Mouse (Mus musculus): ENCODE results near the gene Mark3. TPM values are rescaled to one million over a fixed set of nuclear protein-coding genes. Genes with fewer than 3 reads are reported as not detected.

Gene Mark3
- polyA plus RNA-seq, 1 experiment from 2014 or later, result 75.6 TPM

- peaks cover 37% of the 10 kb centered on the region for H3K36me3 ChIP-seq
Measured at GRCm38 (mm10) chr12:111680661-111681060, 106.3 kb downstream of the Mark3 start.

GRCm38 (mm10) chr12:111681305-111681704, 107.0 kb downstream of the Mark3 start:
- Histone ChIP-seq H3K4me3 (no peak overlapping the region), H3K9ac (replicated peaks) (no peak overlapping the region), H3K36me3 (peaks cover 37% of the 10 kb centered on the region), H3K27ac (replicated peaks) (no peak overlapping the region), H3K9me3 (no peaks in the 10 kb centered on the region), H3K4me2 (replicated peaks) (no peak overlapping the region), H3K27me3 (no peaks in the 10 kb centered on the region), H3K4me1 (peaks cover 21% of the 10 kb centered on the region)
- ATAC-seq (ENCODE audit: low FRiP score, low read depth), result no peak
- 82% methylated on average over 8 of the region's 8 CpGs for WGBS

More at GRCm38 (mm10) chr12:111680661-111681060, 106.3 kb downstream of the Mark3 start:
- Histone ChIP-seq H3K9me3 (no peaks in the 10 kb centered on the region), H3K4me1 (peaks cover 21% of the 10 kb centered on the region), H3K4me2 (replicated peaks) (no peak overlapping the region), H3K4me3 (no peak overlapping the region), H3K27ac (replicated peaks) (no peak overlapping the region), H3K9ac (replicated peaks) (no peak overlapping the region), H3K27me3 (no peaks in the 10 kb centered on the region; the same call in 1 of the 2 replicates)
- WGBS, result 95% methylated on average over 13 of the region's 13 CpGs
- ATAC-seq (ENCODE audit: low FRiP score, low read depth), result no peak

- WGBS, result 80% methylated on average over 5 of the region's 5 CpGs
- no peak overlapping the region for H3K4me2 ChIP-seq (replicated peaks)
- no peak overlapping the region for H3K27ac ChIP-seq (replicated peaks)
- no peak overlapping the region for H3K9ac ChIP-seq (replicated peaks)
- H3K36me3 ChIP-seq, result peaks cover 37% of the 10 kb centered on the region
- no peaks in the 10 kb centered on the region for H3K27me3 ChIP-seq
- no peak overlapping the region for H3K4me3 ChIP-seq
- H3K4me1 ChIP-seq, result peaks cover 27% of the 10 kb centered on the region
- no peak for ATAC-seq (ENCODE audit: low FRiP score, low read depth)
- no peaks in the 10 kb centered on the region for H3K9me3 ChIP-seq
Measured at GRCm38 (mm10) chr12:111682003-111682402, 107.7 kb downstream of the Mark3 start.

GRCm38 (mm10) chr12:111682806-111683205, 108.5 kb downstream of the Mark3 start:
- peaks cover 28% of the 10 kb centered on the region for H3K4me1 ChIP-seq
- no peak overlapping the region for H3K4me3 ChIP-seq
- no peak overlapping the region for H3K4me2 ChIP-seq (replicated peaks)
- H3K9me3 ChIP-seq, result no peaks in the 10 kb centered on the region
- no peak for ATAC-seq (ENCODE audit: low FRiP score, low read depth)
- peaks cover 37% of the 10 kb centered on the region for H3K36me3 ChIP-seq
- H3K27ac ChIP-seq (replicated peaks), result no peak overlapping the region
- no peak overlapping the region; the same call in 1 of the 2 replicates for H3K9ac ChIP-seq (replicated peaks)
- WGBS, result 68% methylated on average over 5 of the region's 5 CpGs
- no peaks in the 10 kb centered on the region for H3K27me3 ChIP-seq

- peak overlapping the region; percentile 87 for H3K27ac ChIP-seq (replicated peaks)
- H3K27me3 ChIP-seq, result no peaks in the 10 kb centered on the region
- 90% methylated on average over 4 of the region's 4 CpGs for WGBS
- no peak overlapping the region for H3K4me2 ChIP-seq (replicated peaks)
- no peak for ATAC-seq (ENCODE audit: low FRiP score, low read depth)
- no peak overlapping the region for H3K9ac ChIP-seq (replicated peaks)
- H3K36me3 ChIP-seq, result peaks cover 28% of the 10 kb centered on the region
- H3K4me1 ChIP-seq, result peaks cover 38% of the 10 kb centered on the region
- no peaks in the 10 kb centered on the region for H3K9me3 ChIP-seq
- no peak overlapping the region for H3K4me3 ChIP-seq
Measured at GRCm38 (mm10) chr12:111686390-111686789, 112.1 kb downstream of the Mark3 start.

- Histone ChIP-seq H3K4me3 (no peak overlapping the region), H3K27ac (replicated peaks) (peak overlapping the region; percentile 87), H3K36me3 (peaks cover 18% of the 10 kb centered on the region), H3K4me2 (replicated peaks) (0 out of 2 replicates have a peak overlapping the region, but pooled peaks have one; percentile 0), H3K27me3 (no peaks in the 10 kb centered on the region), H3K9ac (replicated peaks) (0 out of 2 replicates have a peak overlapping the region, but pooled peaks have one; percentile 32), H3K9me3 (no peaks in the 10 kb centered on the region), H3K4me1 (peaks cover 49% of the 10 kb centered on the region)
- ATAC-seq (ENCODE audit: low FRiP score, low read depth), result 0 out of 2 replicates have a peak, but pooled peaks have one; percentile 24
- WGBS, result 24% methylated on average over 14 of the region's 14 CpGs
Measured at GRCm38 (mm10) chr12:111687350-111688068, 113.2 kb downstream of the Mark3 start.

GRCm38 (mm10) chr12:111688069-111688428, 113.7 kb downstream of the Mark3 start:
- Histone ChIP-seq H3K9ac (replicated peaks) (0 out of 2 replicates have a peak overlapping the region, but pooled peaks have one; percentile 32), H3K27me3 (no peaks in the 10 kb centered on the region), H3K36me3 (peaks cover 13% of the 10 kb centered on the region; the same call in 1 of the 2 replicates), H3K4me1 (peaks cover 54% of the 10 kb centered on the region), H3K27ac (replicated peaks) (peak overlapping the region; percentile 87), H3K4me2 (replicated peaks) (no peak overlapping the region), H3K9me3 (no peaks in the 10 kb centered on the region), H3K4me3 (no peak overlapping the region)
- 0 out of 2 replicates have a peak, but pooled peaks have one; percentile 4 for ATAC-seq (ENCODE audit: low FRiP score, low read depth)
- WGBS, result 16% methylated on average over 2 of the region's 2 CpGs

GRCm38 (mm10) chr12:111689426-111689825, 115.1 kb downstream of the Mark3 start:
- peaks cover under 1% of the 10 kb centered on the region; the same call in 1 of the 2 replicates for H3K36me3 ChIP-seq
- H3K27ac ChIP-seq (replicated peaks), result no peak overlapping the region
- H3K4me2 ChIP-seq (replicated peaks), result no peak overlapping the region
- WGBS, result 92% methylated on average over 11 of the region's 11 CpGs
- H3K4me1 ChIP-seq, result peaks cover 68% of the 10 kb centered on the region
- no peaks in the 10 kb centered on the region for H3K27me3 ChIP-seq
- H3K9ac ChIP-seq (replicated peaks), result no peak overlapping the region
- no peak for ATAC-seq (ENCODE audit: low FRiP score, low read depth)
- no peaks in the 10 kb centered on the region for H3K9me3 ChIP-seq
- H3K4me3 ChIP-seq, result no peak overlapping the region

GRCm38 (mm10) chr12:111691346-111691872, 117.1 kb downstream of the Mark3 start:
- WGBS, result 4% methylated on average over 5 of the region's 5 CpGs

GRCm38 (mm10) chr12:111692899-111693298, 118.6 kb downstream of the Mark3 start:
- Histone ChIP-seq H3K36me3 (no peaks in the 10 kb centered on the region), H3K9me3 (no peaks in the 10 kb centered on the region), H3K27me3 (no peaks in the 10 kb centered on the region), H3K9ac (replicated peaks) (peak overlapping the region; percentile 20; the same call in 1 of the 2 replicates), H3K27ac (replicated peaks) (peak overlapping the region; percentile 99), H3K4me1 (peaks cover 71% of the 10 kb centered on the region), H3K4me3 (no peak overlapping the region), H3K4me2 (replicated peaks) (peak overlapping the region; percentile 48)
- WGBS, result 70% methylated on average over 5 of the region's 5 CpGs
- no peak for ATAC-seq (ENCODE audit: low FRiP score, low read depth)

More at GRCm38 (mm10) chr12:111691346-111691872, 117.1 kb downstream of the Mark3 start:
- Histone ChIP-seq H3K4me1 (peaks cover 86% of the 10 kb centered on the region), H3K9me3 (no peaks in the 10 kb centered on the region), H3K4me2 (replicated peaks) (0 out of 2 replicates have a peak overlapping the region, but pooled peaks have one; percentile 21), H3K36me3 (no peaks in the 10 kb centered on the region), H3K9ac (replicated peaks) (0 out of 2 replicates have a peak overlapping the region, but pooled peaks have one; percentile 24), H3K4me3 (no peak overlapping the region), H3K27ac (replicated peaks) (peak overlapping the region; percentile 99), H3K27me3 (no peaks in the 10 kb centered on the region)
- ATAC-seq (ENCODE audit: low FRiP score, low read depth), result no peak

GRCm38 (mm10) chr12:111693341-111694270, 119.3 kb downstream of the Mark3 start:
- Histone ChIP-seq H3K4me3 (peak overlapping the region; percentile 13; the same call in 1 of the 2 replicates), H3K4me2 (replicated peaks) (peak overlapping the region; percentile 48), H3K27ac (replicated peaks) (peak overlapping the region; percentile 99), H3K27me3 (no peaks in the 10 kb centered on the region), H3K36me3 (no peaks in the 10 kb centered on the region), H3K9me3 (no peaks in the 10 kb centered on the region), H3K9ac (replicated peaks) (peak overlapping the region; percentile 20), H3K4me1 (peaks cover 65% of the 10 kb centered on the region)
- 7% methylated on average over 17 of the region's 18 CpGs for WGBS
- peak; percentile 88 for ATAC-seq (ENCODE audit: low FRiP score, low read depth)

All from midbrain, embryonic 12.5 days (tissue).